Mouse (Mus musculus) naive thymus-derived CD4-positive, alpha-beta T cell, adult 2 months (primary cell): ENCODE data around the gene Prkar2a.
A peak's percentile ranks its signal among the peaks of the same experiment; 100 is the strongest.

Source experiments
- DNase-seq: peaks from one replicate; pipeline ENCODE4 v3.0.0-alpha.2; 2011; ENCODE audit warnings: low read depth

The Prkar2a gene

DNA sequence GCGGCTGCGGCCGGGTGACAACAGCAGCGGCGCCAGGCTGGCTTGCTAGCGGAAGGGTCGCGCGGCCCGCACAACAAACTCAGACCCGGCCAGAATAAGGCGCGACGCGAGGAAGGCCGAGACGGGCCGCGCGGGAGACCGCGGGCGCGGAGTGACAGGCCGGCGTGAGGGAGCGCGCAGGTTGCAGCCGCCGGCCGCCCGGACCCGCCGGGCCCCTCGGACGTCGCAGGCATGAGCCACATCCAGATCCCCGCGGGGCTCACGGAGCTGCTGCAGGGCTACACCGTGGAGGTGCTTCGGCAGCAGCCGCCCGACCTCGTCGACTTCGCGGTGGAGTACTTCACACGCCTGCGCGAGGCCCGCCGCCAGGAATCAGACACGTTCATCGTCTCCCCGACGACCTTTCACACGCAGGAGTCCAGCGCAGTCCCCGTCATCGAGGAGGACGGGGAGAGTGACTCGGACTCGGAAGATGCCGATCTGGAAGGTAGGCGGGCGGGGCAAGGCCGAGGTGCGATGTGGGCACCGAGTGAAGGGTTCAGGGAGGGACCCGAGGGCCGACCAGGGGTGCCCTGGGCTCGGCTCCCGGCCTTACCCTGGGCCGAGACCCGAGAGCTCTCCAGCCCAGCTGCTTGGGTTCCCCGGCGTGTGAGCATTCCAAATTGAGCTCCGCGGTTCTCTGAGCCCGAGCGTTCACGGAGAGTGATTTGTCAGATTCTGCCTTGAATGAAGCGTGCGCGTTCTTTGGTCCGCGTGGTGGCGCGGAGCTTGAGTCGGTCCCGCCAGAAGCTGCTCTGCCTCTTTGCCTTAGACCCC is 3.3 kb downstream of the Prkar2a start:
- peak; percentile 67 for DNase-seq

DNA sequence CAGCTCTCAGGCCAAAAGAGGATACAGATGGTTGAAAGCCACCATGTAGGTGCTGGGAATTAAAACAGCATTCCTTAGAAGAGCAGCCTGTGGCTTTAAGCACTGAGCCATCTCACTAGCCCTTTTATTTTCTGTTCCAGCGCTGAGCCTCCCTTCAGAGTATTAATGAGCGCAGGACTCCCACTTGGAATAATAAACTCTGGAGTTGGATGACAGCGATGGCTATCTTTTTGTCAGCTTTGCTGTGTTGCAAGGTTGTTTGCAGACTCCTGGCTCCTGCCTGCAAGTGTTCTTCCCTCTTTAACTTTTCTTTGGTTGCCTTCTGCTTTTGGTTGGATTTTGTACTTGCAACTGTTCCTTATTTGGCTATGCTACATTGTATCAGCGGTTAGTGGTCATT is 4.8 kb downstream of the Prkar2a start:
- DNase-seq = no peak

- no peak for DNase-seq
Measured at GRCm38 (mm10) chr9:108694533-108694932, 5.4 kb downstream of the Prkar2a start.

DNA sequence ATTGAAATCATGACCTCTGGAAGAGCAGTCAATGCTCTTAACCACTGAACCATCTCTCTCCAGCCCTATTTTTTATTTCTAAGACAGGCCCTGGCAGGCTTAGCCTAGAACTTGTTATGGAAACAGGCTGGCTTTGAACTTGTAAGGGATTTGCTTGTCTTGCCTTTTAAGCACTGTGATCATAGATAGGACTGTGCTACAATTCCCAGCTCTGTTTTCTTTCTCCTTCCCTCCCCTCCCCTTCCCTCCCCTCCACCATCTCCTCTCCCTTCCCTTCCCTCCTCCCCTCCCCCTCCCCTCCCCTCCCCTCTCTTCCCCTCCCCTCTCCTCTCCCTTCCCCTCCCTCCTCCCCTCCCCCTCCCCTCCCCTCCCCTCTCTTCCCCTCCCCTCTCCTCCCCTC is 13.4 kb downstream of the Prkar2a start:
- no peak for DNase-seq

GRCm38 (mm10) chr9:108703373-108704110 is 14.4 kb downstream of the Prkar2a start:
- no peak for DNase-seq

- DNase-seq = no peak
Measured at GRCm38 (mm10) chr9:108704591-108704990, 15.5 kb downstream of the Prkar2a start.

DNA sequence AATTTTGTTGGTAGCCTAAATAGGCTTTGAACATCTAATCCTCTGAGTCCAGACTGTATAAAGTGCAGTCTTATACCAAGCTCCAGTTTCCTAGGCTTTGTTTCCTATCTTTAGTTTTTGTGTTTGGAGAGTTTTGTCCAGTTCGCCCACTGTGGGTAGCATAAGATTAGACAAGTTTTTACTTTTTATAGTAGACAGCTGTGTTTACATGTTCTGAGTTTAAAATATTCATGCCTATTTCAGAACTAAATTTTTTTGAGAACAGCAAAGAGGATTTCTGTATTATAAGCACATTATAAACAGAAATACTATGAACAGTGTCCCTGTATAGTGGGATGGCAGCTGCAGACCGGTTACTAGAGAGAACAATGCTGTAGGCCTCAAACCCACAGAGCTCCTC is 18.1 kb downstream of the Prkar2a start:
- DNase-seq = no peak

DNA sequence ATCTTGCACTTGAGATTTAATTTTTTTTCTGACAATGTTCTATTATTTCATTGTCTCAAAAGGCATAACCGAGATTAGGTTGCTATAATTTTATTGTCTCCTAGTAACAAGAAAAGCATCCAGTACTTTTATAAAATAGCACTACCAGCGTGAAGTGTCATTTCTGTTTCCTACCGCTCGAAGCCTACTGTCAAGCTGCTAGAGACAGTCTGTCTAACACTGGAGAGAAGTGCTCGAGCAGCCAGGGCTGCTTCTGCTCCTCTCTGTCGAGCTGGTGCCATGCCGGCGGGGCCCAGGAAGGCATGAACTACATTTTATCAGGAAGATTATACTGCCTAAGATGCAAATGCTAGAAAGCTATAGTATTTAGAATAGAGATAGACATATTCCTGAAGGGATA is 19.7 kb downstream of the Prkar2a start:
- no peak for DNase-seq

- no peak for DNase-seq
Measured at GRCm38 (mm10) chr9:108710767-108711166, 21.7 kb downstream of the Prkar2a start.

DNA sequence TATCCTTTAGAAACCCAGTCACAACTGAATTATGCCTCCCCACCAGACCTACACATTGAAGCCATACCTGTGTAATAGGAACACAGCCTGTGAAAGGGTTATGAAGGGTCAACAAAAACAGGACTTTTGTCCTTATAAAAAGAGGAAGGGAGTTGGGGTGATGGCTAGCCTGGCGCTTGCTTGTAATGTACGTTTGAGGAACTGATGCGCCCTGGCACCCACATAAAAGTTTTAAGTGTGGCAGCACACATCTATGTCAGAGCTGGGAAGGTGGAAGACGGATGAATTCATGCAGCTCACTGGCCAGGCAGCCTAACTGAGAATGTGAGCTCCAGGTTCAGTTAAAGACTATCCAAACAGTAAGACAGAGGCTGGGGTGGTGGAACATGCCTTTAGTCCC is 27.1 kb downstream of the Prkar2a start:
- DNase-seq = no peak

DNA sequence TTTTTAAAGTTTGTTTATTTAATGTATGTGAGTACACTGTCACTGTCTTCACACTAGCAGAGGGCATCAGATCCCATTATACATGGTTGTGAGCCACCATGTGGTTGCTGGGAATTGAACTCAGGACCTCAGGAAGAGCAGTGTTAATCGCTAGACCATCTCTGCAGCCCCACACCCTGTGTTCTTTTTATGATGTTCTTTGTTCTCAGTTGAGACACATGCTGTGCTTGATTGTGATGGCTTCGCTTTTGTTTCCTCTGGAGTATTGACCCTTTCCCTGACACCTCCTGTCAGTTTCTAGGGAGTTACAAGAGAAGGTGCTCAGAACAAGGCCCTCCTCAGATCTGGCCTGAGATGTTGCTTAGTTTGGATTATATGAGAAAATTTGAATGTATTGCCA is 34.6 kb downstream of the Prkar2a start:
- no peak for DNase-seq

GRCm38 (mm10) chr9:108726116-108726515 is 37.0 kb downstream of the Prkar2a start:
- no peak for DNase-seq

DNA sequence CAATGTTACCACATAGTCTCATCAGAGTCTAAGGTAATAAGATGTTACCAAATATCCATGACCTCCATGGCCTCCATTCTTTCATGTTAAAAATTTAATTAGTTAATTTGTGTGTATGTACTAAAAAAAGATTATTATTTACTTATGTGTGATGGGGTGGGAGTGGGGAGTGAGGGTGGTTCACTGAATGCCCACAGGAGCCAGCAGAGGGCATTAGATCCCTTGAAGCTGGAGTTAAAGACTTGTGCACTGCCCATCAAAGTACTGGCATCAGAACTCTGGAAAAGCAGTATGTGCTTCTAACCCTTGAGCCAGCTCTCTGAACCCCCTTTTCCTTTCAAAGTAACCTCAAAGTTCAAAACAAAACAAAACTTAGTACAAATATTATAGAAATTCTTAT is 39.9 kb downstream of the Prkar2a start:
- no peak for DNase-seq

GRCm38 (mm10) chr9:108732462-108732861 is 43.3 kb downstream of the Prkar2a start:
- DNase-seq = no peak

DNA sequence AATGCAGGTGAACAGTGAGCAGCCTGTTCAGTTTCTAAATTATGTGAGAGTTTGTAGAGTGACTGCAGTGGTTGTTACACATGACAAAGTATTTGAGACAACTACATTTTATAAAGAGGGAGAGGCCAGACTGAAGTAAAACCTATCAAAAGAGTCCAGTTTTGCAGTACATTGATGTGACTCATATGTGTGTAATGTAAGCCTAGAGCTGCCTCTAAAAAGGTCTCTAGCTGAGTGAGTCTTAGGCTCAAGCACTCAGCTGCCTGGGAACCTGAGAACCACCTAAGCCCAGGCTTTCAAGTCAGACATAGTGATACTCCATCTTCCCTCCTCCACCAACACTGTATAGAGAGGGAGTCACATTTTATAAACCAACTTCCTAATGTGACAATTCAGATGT is 45.5 kb downstream of the Prkar2a start:
- no peak for DNase-seq

DNA sequence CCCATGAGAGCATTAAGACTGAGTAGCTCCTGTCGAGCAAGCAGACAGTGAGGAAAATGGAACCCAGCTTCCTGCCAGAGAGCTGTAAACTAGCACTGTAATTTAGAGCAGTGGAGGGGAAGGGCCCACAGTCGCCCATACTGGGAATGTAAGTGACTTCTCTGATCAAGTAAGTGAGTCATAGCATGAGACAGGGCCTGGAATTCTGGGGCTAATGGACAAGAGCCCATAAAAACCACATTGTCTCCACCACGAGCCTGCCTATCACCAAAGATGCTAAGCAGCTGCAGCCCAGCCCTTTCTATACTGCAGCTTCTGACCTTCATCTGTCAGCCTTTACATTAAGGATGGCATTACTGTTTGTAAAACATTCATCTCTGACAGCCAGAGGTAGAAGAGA is 50.1 kb downstream of the Prkar2a start:
- no peak for DNase-seq

GRCm38 (mm10) chr9:108740062-108740461 is 50.9 kb downstream of the Prkar2a start:
- peak; percentile 32 for DNase-seq

GRCm38 (mm10) chr9:108742048-108742447 is 52.9 kb downstream of the Prkar2a start:
- DNase-seq = no peak

DNA sequence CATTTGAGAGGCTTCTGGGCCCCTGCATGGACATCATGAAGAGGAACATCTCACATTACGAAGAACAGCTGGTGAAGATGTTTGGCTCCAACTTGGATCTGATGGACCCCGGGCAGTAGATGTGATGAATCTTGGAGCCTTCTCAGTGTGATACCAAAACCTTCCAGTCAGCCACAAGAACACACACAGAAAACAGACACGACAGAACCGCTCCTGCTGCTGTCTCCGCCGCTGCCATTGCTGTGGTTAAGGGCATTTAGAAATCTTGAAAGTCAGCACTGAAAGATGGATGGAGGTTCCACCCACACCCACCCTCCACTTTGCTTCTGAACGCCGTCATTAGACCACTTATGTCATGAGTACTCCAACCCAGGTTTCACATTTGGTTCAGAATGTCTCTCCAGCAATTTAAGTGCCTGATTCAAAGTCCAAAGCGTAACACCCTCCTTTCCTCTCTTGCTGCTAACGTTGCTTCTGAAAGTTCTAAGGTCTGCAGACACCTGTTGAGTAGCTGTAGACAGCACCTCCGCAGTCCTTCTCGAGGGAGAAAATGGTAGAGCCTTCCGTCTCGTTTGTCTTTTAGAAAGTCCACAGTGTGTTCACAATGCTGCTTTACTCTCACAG is 57.9 kb downstream of the Prkar2a start:
- no peak for DNase-seq

GRCm38 (mm10) chr9:108747694-108748093 is 58.6 kb downstream of the Prkar2a start:
- no peak for DNase-seq

DNA sequence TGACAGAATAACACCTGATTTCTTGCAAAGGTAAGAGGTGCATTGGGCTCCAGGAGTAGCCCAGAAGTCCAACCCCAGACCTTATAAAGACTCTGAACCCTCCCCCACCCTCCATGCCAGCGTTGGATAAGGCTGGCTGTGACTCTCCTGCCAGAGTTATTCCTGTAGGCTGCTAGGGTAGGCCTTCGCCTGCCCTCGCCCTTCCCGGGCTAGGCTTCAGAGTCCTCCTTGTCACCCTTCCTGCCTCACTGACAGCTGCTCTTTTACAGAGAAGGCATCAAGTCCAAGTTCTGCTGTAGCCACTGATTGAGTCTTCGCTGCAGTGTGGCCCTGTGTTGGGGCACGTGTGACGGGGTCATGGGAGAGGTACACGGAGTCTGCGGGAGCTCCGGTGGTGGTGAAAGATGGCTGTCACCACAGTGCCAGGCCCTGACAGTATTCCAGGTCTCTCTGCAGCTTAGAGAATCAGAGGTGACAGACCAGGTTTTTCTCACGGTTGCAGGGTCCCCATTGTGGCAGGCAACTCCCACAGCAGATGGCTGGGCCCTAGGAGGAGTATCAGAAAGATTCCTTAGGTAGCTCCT is 59.6 kb downstream of the Prkar2a start:
- no peak for DNase-seq

DNA sequence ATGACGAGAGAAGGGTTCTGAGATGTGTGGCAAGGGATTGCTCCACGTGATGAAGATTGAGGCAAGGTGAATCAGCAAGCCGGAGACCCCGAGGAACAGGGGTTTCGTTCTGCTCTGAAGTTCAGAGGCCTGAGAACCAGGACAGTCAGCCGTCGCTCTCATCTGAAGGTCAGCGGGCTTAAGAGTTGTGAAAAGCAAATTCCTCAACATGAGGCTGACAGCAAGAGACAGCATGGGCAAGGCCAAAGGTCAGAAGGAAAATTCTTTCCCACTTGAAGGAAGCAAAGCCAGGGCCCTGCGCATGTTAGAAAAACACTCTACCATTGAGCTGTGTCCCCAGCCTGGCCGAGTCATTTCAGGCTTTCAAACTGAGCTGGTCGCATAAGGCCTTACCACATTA is 61.5 kb downstream of the Prkar2a start:
- DNase-seq = no peak
